Mouse (Mus musculus) liver, postnatal 0 days (tissue): Measurements from ENCODE around the gene Dnmt1.

Experiments used
- CTCF ChIP-seq: sonication (generic); IDR thresholded peaks from 2 replicates; pipeline ENCODE4 v1.5.1; 2016; ENCODE audit warnings: antibody characterized with exemption, low read depth
- EP300 ChIP-seq: IDR thresholded peaks from 2 replicates; pipeline ENCODE4 v1.6.1; 2016; ENCODE audit warnings: antibody characterized with exemption, low read depth, mild to moderate bottlenecking

DNA sequence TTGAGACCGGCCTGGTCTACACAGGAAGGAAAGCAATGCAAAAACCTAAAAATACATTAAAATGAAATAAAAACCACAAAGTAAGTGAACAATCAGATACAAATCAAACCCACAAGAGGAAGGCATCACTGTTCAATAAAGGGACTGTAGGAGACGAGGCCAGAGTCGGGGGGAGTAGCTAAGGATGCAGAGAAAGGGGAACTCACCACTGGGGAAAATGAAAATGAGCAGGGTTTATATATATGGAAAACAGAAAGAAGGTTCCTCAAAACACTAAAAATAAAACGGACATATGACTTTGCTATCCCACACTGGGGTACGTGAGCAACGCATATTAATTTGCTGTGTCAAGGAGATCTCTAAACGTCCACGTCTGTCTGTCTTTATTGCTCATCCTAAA is 37.4 kb upstream of the Dnmt1 start:
- TF ChIP-seq EP300 = no peak
- TF ChIP-seq CTCF = no peak
